Mouse (Mus musculus): ENCODE results near the gene Grk6. TPM values are rescaled to one million over a fixed set of nuclear protein-coding genes. Genes with fewer than 3 reads are reported as not detected.
A peak's percentile ranks its signal among the peaks of the same experiment; 100 is the strongest.

Gene Grk6
- total and polyA plus RNA-seq, 2 experiments, result 8.8 to 14.3 TPM

DNA sequence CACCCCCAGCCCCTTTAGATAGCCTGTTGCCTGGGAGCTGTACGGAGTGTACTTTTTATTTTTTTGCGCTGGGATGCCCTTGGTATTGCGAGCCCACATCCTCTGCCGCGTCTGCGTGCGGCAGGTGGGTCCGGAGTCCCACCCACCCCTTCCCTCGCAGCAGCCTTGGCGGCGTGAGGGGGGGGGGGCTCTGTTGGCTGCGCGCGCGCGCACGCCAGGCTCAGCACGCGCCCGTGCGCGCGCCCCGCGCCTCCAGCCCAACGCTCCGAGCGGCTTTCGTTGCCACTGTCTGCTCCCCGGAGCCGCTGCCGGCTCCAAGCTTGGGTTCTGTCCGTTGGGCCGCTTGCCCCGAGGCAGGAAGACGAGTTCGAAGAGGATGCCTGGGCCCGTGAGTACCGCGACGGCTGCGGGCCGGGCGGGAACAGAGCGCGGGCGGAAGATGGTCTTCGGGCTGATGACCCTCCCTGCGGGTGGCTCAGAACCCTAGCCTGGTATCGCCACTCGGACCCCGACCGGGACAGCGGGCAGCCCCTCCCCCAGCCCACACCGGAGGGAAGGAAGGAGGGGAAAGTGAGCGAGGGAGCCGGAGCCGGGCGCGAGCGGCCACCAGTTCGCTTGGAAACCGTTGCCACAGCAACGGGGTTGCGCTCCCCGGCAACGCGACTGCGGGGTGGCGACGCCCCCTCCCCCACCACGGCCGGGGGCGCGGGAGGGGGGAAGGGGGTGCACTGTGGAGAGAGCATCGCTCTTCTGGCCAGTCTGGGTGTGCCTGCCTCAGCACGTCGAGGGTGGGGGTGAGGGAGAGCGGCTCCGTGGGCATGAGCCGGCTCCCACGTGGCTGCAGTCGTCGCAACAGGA, 19.4 kb downstream of the Grk6 start, which contains the start of gene Prr7:
Gene Prr7 (plus strand): TSS at position 241 of the 858 bp plus-strand sequence.
- no peak for DNase-seq (ENCODE audit: extremely low read depth, low read depth, low spot score)
- peak within 1 kb of the TSS; percentile 5; the same call in 1 of the 2 replicates for H3K9ac ChIP-seq (ENCODE audit: low read depth, low read length)
- WGBS, result 2% methylated on average over 81 of the region's 84 CpGs

GRCm38 (mm10) chr13:55465184-55465583, 20.3 kb downstream of the Grk6 start:
- Histone ChIP-seq H3K27me3 (ENCODE audit: control insufficient read depth, insufficient read depth, low read length) (peaks cover 5% of the 10 kb centered on the region; the same call in 1 of the 2 replicates), H3K27ac (replicated peaks; ENCODE audit: insufficient read depth, low read depth, low read length) (no peak overlapping the region), H3K79me2 (ENCODE audit: control insufficient read depth, insufficient read depth, low read length) (no peaks in the 10 kb centered on the region), H3K36me3 (ENCODE audit: control insufficient read depth, insufficient read depth, low read length) (no peaks in the 10 kb centered on the region), H3K4me3 (ENCODE audit: insufficient read depth, low read depth, low read length) (no peak overlapping the region), H3K4me1 (ENCODE audit: control insufficient read depth, insufficient read depth, low read length) (no peaks in the 10 kb centered on the region), H3K9ac (ENCODE audit: low read depth, low read length) (no peak overlapping the region)
- TF ChIP-seq CTCF (IDR thresholded peaks at IDR 0.05; ENCODE audit: low read depth, low read length) (no peak), POLR2A (IDR thresholded peaks at IDR 0.05; ENCODE audit: extremely low read depth, insufficient read depth, low read length) (no peak)
- no peak for DNase-seq (ENCODE audit: extremely low read depth, low read depth, low spot score)
- 60% methylated on average over 3 of the region's 3 CpGs for WGBS

More for the DNA sequence above, 19.4 kb downstream of the Grk6 start, which contains the start of gene Prr7:
- no peak for TF ChIP-seq CTCF (IDR thresholded peaks at IDR 0.05; ENCODE audit: low read depth, low read length)
- TF ChIP-seq POLR2A (IDR thresholded peaks at IDR 0.05; ENCODE audit: extremely low read depth, insufficient read depth, low read length), result no peak
- no peaks in the 10 kb centered on the region for H3K4me1 ChIP-seq (ENCODE audit: control insufficient read depth, insufficient read depth, low read length)
- no peaks in the 10 kb centered on the region for H3K79me2 ChIP-seq (ENCODE audit: control insufficient read depth, insufficient read depth, low read length)
- H3K27me3 ChIP-seq (ENCODE audit: control insufficient read depth, insufficient read depth, low read length), result peaks cover 5% of the 10 kb centered on the region; the same call in 1 of the 2 replicates
- no peak within 1 kb of the TSS for H3K27ac ChIP-seq (replicated peaks; ENCODE audit: insufficient read depth, low read depth, low read length)
- peak within 1 kb of the TSS; percentile 55 for H3K4me3 ChIP-seq (ENCODE audit: insufficient read depth, low read depth, low read length)
- no peaks in the 10 kb centered on the region for H3K36me3 ChIP-seq (ENCODE audit: control insufficient read depth, insufficient read depth, low read length)

GRCm38 (mm10) chr13:55465830-55466440, 21.1 kb downstream of the Grk6 start:
- no peak for TF ChIP-seq CTCF (IDR thresholded peaks at IDR 0.05; ENCODE audit: low read depth, low read length)
- no peak for TF ChIP-seq POLR2A (IDR thresholded peaks at IDR 0.05; ENCODE audit: extremely low read depth, insufficient read depth, low read length)
- H3K27ac ChIP-seq (replicated peaks; ENCODE audit: insufficient read depth, low read depth, low read length), result no peak overlapping the region
- no peak for DNase-seq (ENCODE audit: extremely low read depth, low read depth, low spot score)
- no peaks in the 10 kb centered on the region for H3K79me2 ChIP-seq (ENCODE audit: control insufficient read depth, insufficient read depth, low read length)
- peaks cover 5% of the 10 kb centered on the region; the same call in 1 of the 2 replicates for H3K27me3 ChIP-seq (ENCODE audit: control insufficient read depth, insufficient read depth, low read length)
- H3K4me1 ChIP-seq (ENCODE audit: control insufficient read depth, insufficient read depth, low read length), result no peaks in the 10 kb centered on the region
- H3K9ac ChIP-seq (ENCODE audit: low read depth, low read length), result no peak overlapping the region
- H3K36me3 ChIP-seq (ENCODE audit: control insufficient read depth, insufficient read depth, low read length), result no peaks in the 10 kb centered on the region
- H3K4me3 ChIP-seq (ENCODE audit: insufficient read depth, low read depth, low read length), result no peak overlapping the region
- WGBS, result 87% methylated on average over 5 of the region's 5 CpGs

DNA sequence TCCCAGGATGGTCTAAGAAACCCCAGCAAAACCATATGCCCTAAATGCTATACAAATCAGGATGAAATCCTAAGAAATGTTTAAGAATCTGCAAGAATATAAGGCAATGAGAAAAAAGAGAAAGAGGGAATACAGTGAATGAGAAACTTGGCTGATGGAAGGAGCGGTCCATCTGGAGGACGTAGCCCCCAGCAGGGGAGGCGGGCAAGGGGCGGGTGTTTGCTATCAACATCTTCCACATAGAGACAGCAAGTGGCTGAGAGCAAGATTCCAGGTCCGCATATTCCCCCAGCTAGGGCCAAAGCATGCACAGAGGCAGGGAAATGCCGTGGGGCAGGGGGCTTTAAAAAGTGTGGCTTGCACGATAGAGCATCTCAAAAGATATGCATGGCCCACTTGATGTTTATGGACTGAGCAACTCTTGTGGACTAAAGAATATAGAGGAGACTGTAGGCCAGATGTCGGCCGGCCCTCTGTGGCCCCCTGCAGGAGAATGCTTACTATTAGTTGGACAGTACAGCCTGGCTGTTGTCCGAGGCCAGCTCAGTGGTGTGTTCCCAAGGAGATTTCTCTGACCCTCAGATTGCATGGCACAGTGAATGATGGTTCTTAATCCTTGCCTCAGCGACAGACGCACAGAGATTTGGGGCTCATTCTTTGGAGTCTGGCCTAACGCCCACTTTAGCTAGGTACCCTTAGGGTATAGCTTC, 24.1 kb downstream of the Grk6 start:
- DNase-seq (ENCODE audit: extremely low read depth, low read depth, low spot score), result no peak

DNA sequence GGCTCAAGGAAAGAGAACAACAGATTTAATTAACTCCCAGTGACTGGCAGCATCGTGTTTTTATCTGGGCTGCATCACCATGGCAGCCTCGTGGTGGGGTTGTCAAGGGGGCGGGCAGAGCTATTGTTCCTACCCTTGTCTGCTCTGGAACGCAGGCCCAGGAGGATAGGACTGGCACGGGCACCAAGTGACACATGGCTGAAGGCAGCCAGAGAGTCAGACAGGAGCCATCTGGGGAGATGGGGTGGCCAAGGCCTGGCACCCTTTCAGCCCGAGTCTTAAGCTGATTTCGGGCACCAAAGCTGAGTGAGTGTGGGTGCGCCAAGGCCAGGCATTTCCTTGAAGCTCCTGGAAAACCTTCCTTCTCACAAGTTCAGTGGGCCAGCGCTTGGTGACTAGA, 25.5 kb downstream of the Grk6 start:
- no peaks in the 10 kb centered on the region; the same call in 1 of the 2 replicates for H3K4me1 ChIP-seq (ENCODE audit: control insufficient read depth, insufficient read depth, low read length)
- H3K79me2 ChIP-seq (ENCODE audit: control insufficient read depth, insufficient read depth, low read length), result no peaks in the 10 kb centered on the region
- no peak overlapping the region for H3K27ac ChIP-seq (replicated peaks; ENCODE audit: insufficient read depth, low read depth, low read length)
- peaks cover 12% of the 10 kb centered on the region; the same call in 1 of the 2 replicates for H3K27me3 ChIP-seq (ENCODE audit: control insufficient read depth, insufficient read depth, low read length)
- WGBS, result 85% methylated on average over 9 of the region's 9 CpGs
- TF ChIP-seq CTCF (IDR thresholded peaks at IDR 0.05; ENCODE audit: low read depth, low read length) (no peak), POLR2A (IDR thresholded peaks at IDR 0.05; ENCODE audit: extremely low read depth, insufficient read depth, low read length) (no peak)
- DNase-seq (ENCODE audit: extremely low read depth, low read depth, low spot score), result no peak
- no peaks in the 10 kb centered on the region for H3K36me3 ChIP-seq (ENCODE audit: control insufficient read depth, insufficient read depth, low read length)
- H3K4me3 ChIP-seq (ENCODE audit: insufficient read depth, low read depth, low read length), result no peak overlapping the region
- no peak overlapping the region for H3K9ac ChIP-seq (ENCODE audit: low read depth, low read length)

More for the DNA sequence above, 24.1 kb downstream of the Grk6 start:
- 53% methylated on average over 13 of the region's 13 CpGs for WGBS
- Histone ChIP-seq H3K4me1 (ENCODE audit: control insufficient read depth, insufficient read depth, low read length) (no peaks in the 10 kb centered on the region; the same call in 1 of the 2 replicates), H3K4me3 (ENCODE audit: insufficient read depth, low read depth, low read length) (no peak overlapping the region), H3K9ac (ENCODE audit: low read depth, low read length) (no peak overlapping the region), H3K27ac (replicated peaks; ENCODE audit: insufficient read depth, low read depth, low read length) (no peak overlapping the region), H3K79me2 (ENCODE audit: control insufficient read depth, insufficient read depth, low read length) (no peaks in the 10 kb centered on the region), H3K36me3 (ENCODE audit: control insufficient read depth, insufficient read depth, low read length) (no peaks in the 10 kb centered on the region), H3K27me3 (ENCODE audit: control insufficient read depth, insufficient read depth, low read length) (peaks cover 17% of the 10 kb centered on the region)
- TF ChIP-seq CTCF (IDR thresholded peaks at IDR 0.05; ENCODE audit: low read depth, low read length) (peak; percentile 63), POLR2A (IDR thresholded peaks at IDR 0.05; ENCODE audit: extremely low read depth, insufficient read depth, low read length) (no peak)

Measured in liver, adult 2 months (tissue).